Mouse (Mus musculus) embryonic facial prominence, embryonic 14.5 days (tissue): ENCODE measurements around the gene AW551984. TPM values are rescaled to one million over a fixed set of nuclear protein-coding genes. Genes with fewer than 3 reads are reported as not detected.
A peak's percentile ranks its signal among the peaks of the same experiment; 100 is the strongest.

ENCODE experiments used
- ATAC-seq: fragments of 200-750 bp; cut with Nextera tagmentation; 2 replicates; pipeline ENCODE4 v1.8.0; 2017; ENCODE audit warnings: low read depth, moderate number of reproducible peaks, moderate TSS enrichment
- DNase-seq: peaks from one replicate; pipeline ENCODE4 v3.0.0-alpha.2; 2015; ENCODE audit warnings: low spot score
- H3K27ac ChIP-seq: fragments of 300-500 bp; sonication (generic); replicated peaks from 2 replicates; pipeline ENCODE4 v1.5.1; 2014; ENCODE audit warnings: low read depth, mild to moderate bottlenecking, low read length, moderate library complexity
- H3K27me3 ChIP-seq: fragments of 300-500 bp; sonication (generic); replicated peaks from 2 replicates; pipeline ENCODE4 v1.6.1; 2014; ENCODE audit warnings: low read length; ENCODE audit not compliant: control insufficient read depth, insufficient read depth
- H3K36me3 ChIP-seq: fragments of 300-500 bp; sonication (generic); 2 replicates; pipeline ENCODE4 v1.6.1; 2014; ENCODE audit warnings: low read length, mixed read lengths; ENCODE audit not compliant: control insufficient read depth, insufficient read depth
- H3K4me1 ChIP-seq: fragments of 300-500 bp; sonication (generic); 2 replicates; pipeline ENCODE4 v1.6.1; 2014; ENCODE audit warnings: antibody characterized with exemption, low read length; ENCODE audit not compliant: control insufficient read depth, insufficient read depth
- H3K4me2 ChIP-seq: fragments of 300-500 bp; sonication (generic); 2 replicates; pipeline ENCODE4 v1.6.1; 2014; ENCODE audit warnings: low read depth, mild to moderate bottlenecking, low read length, moderate library complexity, mixed read lengths
- H3K4me3 ChIP-seq: fragments of 300-500 bp; sonication (generic); 2 replicates; pipeline ENCODE4 v1.5.1; 2014; ENCODE audit warnings: low read depth, mild to moderate bottlenecking, low read length
- H3K9ac ChIP-seq: fragments of 300-500 bp; sonication (generic); 2 replicates; pipeline ENCODE4 v1.6.1; 2014; ENCODE audit warnings: low read depth, mild to moderate bottlenecking, low read length, moderate library complexity, mixed read lengths
- H3K9me3 ChIP-seq: fragments of 300-500 bp; sonication (generic); 2 replicates; pipeline ENCODE4 v1.6.1; 2016; ENCODE audit warnings: low read length; ENCODE audit not compliant: control insufficient read depth
- WGBS: fragments of 180-500 bp; shearing (Covaris S2); extraction: QIAGEN DNeasy Blood & Tissue Kit; methylation state at CpG from one replicate; pipeline ENCODE4 v1.1.7; 2014; 5-methylcytosine and 5-hydroxymethylcytosine counted together
- polyA plus RNA-seq: library from polyadenylated mRNA; unstranded; fragments of >200 nt; fragmentation: Nextera tagmentation; extraction: Ambion mirVana; gene quantifications from 2 replicates; pipeline ENCODE4 v1.2.1, GENCODE M21; 2014

AW551984 gene
- polyA plus RNA-seq, result 165 and 171 TPM in 2 replicates

DNA sequence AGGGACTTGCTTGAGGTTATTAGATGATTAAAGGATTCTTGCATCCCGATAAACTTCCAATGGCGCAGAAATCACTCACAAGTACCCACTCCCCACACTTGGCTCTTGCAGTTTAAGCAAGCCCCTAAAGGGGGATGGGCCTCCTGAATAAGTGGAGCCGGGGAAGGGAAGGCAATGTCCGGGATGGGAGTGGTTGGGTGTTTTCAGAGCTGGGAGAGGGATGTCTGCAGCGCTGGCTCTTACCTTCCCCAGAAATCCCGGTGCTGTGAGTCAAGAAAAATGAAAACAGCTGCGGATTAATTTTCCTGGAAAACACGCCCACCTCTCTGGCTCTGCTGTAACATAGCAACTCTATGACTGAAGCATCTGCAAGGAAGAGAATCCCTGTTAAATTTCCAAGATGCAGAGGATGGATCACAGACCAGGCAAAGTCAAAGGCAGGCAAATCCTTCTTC lies at the start of gene AW551984:
Gene AW551984, minus strand, starts transcription at position 405 of the 455 bp plus-strand sequence.
- WGBS, result 0% methylated on average over 8 of the region's 8 CpGs
- peak within 1 kb of the TSS; percentile 62 for H3K9ac ChIP-seq
- H3K4me1 ChIP-seq, result 0 out of 2 replicates have a peak, but pooled peaks cover 2% of the 10 kb centered on the region
- H3K9me3 ChIP-seq, result no peaks in the 10 kb centered on the region
- H3K36me3 ChIP-seq, result no peaks in the 10 kb centered on the region
- peak within 1 kb of the TSS; percentile 39 for H3K4me3 ChIP-seq
- H3K4me2 ChIP-seq, result peak within 1 kb of the TSS; percentile 80
- peak; percentile 92 for DNase-seq
- H3K27ac ChIP-seq, result peak within 1 kb of the TSS; percentile 85
- H3K27me3 ChIP-seq, result no peaks in the 10 kb centered on the region
- ATAC-seq, result peak; percentile 89

DNA sequence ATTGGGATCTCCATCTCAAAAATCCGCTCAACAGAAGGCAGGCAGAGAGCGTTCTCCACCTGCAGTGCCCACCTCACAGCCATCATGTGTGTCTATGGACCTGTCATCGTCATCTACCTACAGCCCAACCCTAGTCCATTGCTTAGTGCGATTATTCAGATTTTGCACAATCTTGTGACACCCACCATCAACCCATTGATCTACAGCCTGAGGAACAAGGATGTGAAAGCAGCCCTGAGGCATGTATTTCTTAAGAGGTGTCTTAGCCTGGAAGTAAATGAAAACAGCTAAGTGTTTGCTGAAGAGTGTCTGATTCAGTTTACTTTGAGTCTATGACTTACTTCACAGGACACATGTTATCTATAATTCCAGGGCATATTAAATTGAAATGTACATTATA lies 43.2 kb upstream of the AW551984 start:
- Histone ChIP-seq H3K27ac (no peak overlapping the region), H3K4me3 (no peak overlapping the region), H3K9me3 (no peaks in the 10 kb centered on the region), H3K9ac (no peak overlapping the region), H3K27me3 (no peaks in the 10 kb centered on the region), H3K36me3 (no peaks in the 10 kb centered on the region), H3K4me1 (no peaks in the 10 kb centered on the region), H3K4me2 (no peak overlapping the region)
- whole genome bisulfite sequencing, result 92% methylated on average over 4 of the region's 4 CpGs
- no peak for DNase-seq
- ATAC-seq, result no peak

DNA sequence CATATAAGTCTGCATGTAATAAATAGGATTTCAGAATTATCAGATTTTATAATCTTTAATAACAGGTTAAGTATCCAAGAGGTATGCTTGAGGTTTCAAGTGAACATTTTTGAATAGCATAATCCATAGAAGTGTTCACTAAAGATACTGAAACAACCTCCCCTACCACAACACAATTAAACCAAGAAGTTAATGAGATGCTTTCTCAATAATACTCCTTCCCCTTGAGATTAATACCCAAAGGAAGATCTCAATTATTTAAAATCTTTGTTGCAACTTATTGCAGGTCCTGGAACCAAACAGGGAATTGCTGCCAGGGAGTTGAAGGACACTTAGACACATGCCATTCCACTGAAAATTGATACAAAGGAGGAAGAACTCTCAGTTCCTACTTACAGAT lies 40.6 kb upstream of the AW551984 start, which contains the start of gene Olfr961:
Gene Olfr961, plus strand, starts transcription at position 301 of the 400 bp plus-strand sequence.
- no peaks in the 10 kb centered on the region for H3K9me3 ChIP-seq
- no peaks in the 10 kb centered on the region for H3K4me1 ChIP-seq
- ATAC-seq (no peak), DNase-seq (no peak)
- H3K27ac ChIP-seq, result no peak within 1 kb of the TSS
- no peak within 1 kb of the TSS for H3K4me3 ChIP-seq
- no peaks in the 10 kb centered on the region for H3K27me3 ChIP-seq
- no peaks in the 10 kb centered on the region for H3K36me3 ChIP-seq
- H3K4me2 ChIP-seq, result no peak within 1 kb of the TSS
- H3K9ac ChIP-seq, result no peak within 1 kb of the TSS

DNA sequence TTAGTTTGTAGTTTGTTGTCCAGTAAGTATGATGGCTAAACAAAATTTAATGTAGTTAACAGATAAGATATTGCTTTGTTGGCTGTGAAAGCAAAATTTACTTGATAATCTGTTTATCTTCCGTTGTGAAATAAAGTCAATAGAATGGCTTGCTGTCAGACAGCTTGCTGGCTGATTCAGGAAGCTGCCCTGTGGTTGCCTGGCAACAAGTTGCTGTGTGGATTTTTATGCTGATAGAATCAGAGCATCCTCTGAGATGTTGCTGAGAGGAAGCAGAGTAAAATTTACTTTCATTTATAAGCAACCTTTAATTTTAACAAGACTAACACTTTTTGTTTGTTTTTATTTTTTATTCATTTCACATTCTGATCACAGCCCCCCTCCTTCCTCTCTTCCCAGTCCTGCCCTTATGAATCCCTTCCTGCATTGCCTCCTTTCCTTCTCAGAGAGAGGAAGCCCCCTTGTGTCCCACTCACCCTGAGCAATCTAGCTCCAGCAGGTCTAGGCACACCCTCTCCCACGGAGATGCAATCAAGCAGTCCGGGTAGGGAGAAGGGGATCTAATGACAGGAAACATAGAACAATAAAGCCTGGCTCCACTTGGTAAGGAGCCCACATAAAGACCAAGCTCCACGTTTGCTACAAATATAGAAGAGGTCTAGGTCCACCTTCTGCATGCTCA lies 29.9 kb upstream of the AW551984 start:
- ATAC-seq (no peak), DNase-seq (no peak)
- 33% methylated on average over 4 of the region's 4 CpGs for WGBS
- Histone ChIP-seq H3K27me3 (no peaks in the 10 kb centered on the region), H3K4me1 (no peaks in the 10 kb centered on the region), H3K27ac (no peak overlapping the region), H3K4me3 (no peak overlapping the region), H3K4me2 (no peak overlapping the region), H3K9ac (no peak overlapping the region), H3K9me3 (no peaks in the 10 kb centered on the region), H3K36me3 (no peaks in the 10 kb centered on the region)

DNA sequence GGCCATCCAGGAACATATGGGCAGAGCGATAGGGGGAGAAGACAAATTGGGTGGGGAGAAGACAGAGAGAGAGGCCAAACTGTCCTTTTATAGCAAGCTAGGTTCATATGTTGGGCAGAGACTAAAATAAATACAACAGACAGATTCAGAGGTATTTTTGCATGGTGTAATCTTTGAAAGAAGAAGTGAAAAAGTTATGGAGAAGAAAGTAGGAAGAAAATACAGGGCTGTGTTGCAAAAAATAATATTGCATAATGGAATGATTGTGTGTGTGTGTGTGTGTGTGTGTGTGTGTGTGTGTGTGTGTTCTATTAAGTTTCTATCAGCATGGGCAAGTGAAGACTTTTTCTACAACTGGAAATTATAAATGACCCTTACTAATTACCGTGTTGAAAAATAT lies 24.9 kb upstream of the AW551984 start:
- no peaks in the 10 kb centered on the region for H3K36me3 ChIP-seq
- 81% methylated on average over 2 of the region's 2 CpGs for WGBS

DNA sequence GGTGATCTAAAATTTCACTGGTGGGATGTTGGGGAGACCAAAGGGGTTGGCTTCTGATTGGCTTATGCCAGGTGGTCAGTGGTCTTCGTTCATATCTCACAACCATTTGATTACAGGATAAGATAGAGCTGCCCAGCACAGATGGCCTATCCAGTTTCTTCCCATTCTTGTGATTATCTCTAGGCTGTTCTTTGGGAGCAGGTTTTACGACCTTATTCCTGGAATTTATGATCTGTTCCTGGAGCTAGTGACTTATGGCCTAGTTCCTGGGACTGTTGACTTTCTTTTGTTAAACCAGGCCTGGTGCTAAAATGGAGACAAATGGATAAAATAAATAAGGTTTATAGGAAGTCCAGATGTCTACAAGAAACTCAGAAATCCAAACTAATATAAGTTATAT lies 20.5 kb upstream of the AW551984 start:
- H3K4me2 ChIP-seq, result no peak overlapping the region
- no peak for ATAC-seq
- H3K4me3 ChIP-seq, result no peak overlapping the region
- DNase-seq, result no peak
- H3K36me3 ChIP-seq, result no peaks in the 10 kb centered on the region
- H3K27ac ChIP-seq, result no peak overlapping the region
- H3K9me3 ChIP-seq, result no peaks in the 10 kb centered on the region
- no peak overlapping the region for H3K9ac ChIP-seq
- no peaks in the 10 kb centered on the region for H3K27me3 ChIP-seq
- 82% methylated on average over 2 of the region's 2 CpGs for WGBS
- H3K4me1 ChIP-seq, result no peaks in the 10 kb centered on the region

More for the DNA sequence above, 24.9 kb upstream of the AW551984 start:
- Histone ChIP-seq H3K4me3 (no peak overlapping the region), H3K4me2 (no peak overlapping the region), H3K9me3 (no peaks in the 10 kb centered on the region), H3K27me3 (no peaks in the 10 kb centered on the region), H3K9ac (no peak overlapping the region), H3K27ac (no peak overlapping the region), H3K4me1 (no peaks in the 10 kb centered on the region)
- ATAC-seq, result no peak
- no peak for DNase-seq

DNA sequence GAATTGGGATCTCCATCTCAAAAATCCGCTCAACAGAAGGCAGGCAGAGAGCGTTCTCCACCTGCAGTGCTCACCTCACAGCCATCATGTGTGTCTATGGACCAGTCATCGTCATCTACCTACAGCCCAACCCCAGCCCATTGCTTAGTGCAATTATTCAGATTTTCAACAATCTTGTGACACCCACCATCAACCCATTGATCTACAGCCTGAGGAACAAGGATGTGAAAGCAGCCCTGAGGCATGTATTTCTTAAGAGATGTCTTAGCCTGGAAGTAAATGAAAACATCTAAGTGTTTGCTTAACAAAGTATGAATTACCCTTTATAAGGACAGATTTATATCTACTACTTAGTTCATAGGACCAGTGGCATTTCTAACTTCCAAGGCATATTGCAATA lies 19.6 kb upstream of the AW551984 start:
- DNase-seq, result no peak
- ATAC-seq, result no peak
- no peaks in the 10 kb centered on the region for H3K9me3 ChIP-seq
- no peak overlapping the region for H3K27ac ChIP-seq
- H3K36me3 ChIP-seq, result no peaks in the 10 kb centered on the region
- H3K27me3 ChIP-seq, result no peaks in the 10 kb centered on the region
- WGBS, result 89% methylated on average over 3 of the region's 3 CpGs
- no peak overlapping the region for H3K4me2 ChIP-seq
- no peaks in the 10 kb centered on the region for H3K4me1 ChIP-seq
- no peak overlapping the region for H3K9ac ChIP-seq
- H3K4me3 ChIP-seq, result no peak overlapping the region

DNA sequence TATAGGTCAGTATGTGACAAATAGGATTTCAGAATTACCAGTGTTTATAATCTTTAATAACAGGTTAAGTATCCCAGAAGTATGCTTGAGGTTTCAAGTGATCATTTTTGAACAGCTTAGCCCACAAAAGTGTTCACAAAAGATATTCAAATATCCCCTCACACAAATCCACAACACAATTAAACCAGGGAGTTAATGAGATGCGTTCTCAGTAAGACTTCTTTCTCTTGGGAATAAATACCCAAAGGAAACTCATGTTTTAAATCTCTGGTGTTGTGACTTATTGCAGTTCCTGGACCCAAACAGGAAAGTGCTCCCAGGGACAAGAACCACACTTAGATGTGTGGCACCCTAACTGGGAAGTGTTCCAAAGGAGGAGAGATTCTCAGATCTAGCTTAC lies 16.9 kb upstream of the AW551984 start, which contains the start of gene Olfr960:
Gene Olfr960, plus strand, starts transcription at position 301 of the 400 bp plus-strand sequence.
- Histone ChIP-seq H3K9me3 (no peaks in the 10 kb centered on the region), H3K9ac (no peak within 1 kb of the TSS), H3K4me3 (no peak within 1 kb of the TSS), H3K4me2 (no peak within 1 kb of the TSS), H3K27me3 (no peaks in the 10 kb centered on the region), H3K27ac (no peak within 1 kb of the TSS), H3K4me1 (no peaks in the 10 kb centered on the region), H3K36me3 (no peaks in the 10 kb centered on the region)
- WGBS, result 69% methylated on average over 1 of the region's 1 CpGs
- ATAC-seq (no peak), DNase-seq (no peak)

DNA sequence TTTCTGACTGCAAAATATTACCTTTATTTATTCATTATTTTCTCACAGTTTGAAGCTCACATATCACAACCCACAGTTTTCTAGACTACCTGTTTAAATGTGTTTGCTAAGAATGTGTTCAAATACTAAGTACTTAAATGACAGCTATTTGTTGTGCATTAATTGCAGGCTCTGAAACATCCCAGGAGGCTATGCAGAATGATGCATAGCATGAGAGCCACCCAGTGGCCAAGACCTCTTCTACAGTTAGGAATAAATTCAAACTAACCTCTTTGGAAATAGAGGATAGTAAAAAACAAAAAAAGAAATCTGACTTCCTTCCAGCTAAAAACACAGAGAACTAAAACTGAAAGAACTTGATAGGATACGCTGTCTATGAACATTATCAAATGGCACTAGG lies 7.8 kb upstream of the AW551984 start:
- Histone ChIP-seq H3K36me3 (no peaks in the 10 kb centered on the region), H3K27ac (no peak overlapping the region), H3K4me3 (no peak overlapping the region), H3K4me1 (no peaks in the 10 kb centered on the region), H3K27me3 (no peaks in the 10 kb centered on the region), H3K9ac (no peak overlapping the region), H3K9me3 (no peaks in the 10 kb centered on the region), H3K4me2 (no peak overlapping the region)
- ATAC-seq (no peak), DNase-seq (peak; percentile 51)
- WGBS, result 63% methylated on average over 1 of the region's 1 CpGs
